ENCODE assay signal across 7 mouse cellular contexts in the genomic region with DNA sequence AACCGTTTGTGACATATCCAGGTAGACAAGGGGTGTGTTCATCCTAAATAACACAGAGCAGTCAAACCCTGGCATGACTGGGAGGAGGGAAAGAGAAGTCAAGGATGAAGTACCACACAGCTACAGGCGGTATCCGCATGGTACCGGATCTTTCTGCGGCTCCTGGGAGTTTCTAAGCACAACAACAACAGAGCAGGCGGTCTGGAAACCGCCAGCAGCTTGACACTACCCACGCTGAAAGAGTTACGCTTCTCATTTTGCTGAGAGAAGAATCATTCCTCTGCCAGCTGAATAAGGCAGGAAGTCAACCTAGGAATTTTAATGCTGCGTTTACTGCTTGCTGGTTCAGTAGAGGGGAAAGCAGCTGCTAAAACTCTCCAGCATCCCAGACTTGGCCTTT.
DNase-seq lines count a peak whose midpoint lies in the region; ATAC-seq and TF ChIP-seq lines count a peak whose summit lies in the region.

No protein-coding gene starts in this region.

- H3K9ac ChIP-seq in embryonic facial prominence, embryonic 11.5 days (replicated peaks; ENCODE audit: low read length) = no peak overlapping the region
- H3K9ac ChIP-seq in kidney, postnatal 0 days (ENCODE audit: low read depth, low read length) = no peak overlapping the region
- no peak overlapping the region for H3K9ac ChIP-seq in midbrain, embryonic 15.5 days

- peak; percentile 49 for DNase-seq in ZHBTc4 (ENCODE audit: low read depth, low spot score)
- peak; percentile 61 for DNase-seq in embryonic facial prominence, embryonic 11.5 days (ENCODE audit: low spot score)
- peak; percentile 88 for DNase-seq in kidney, postnatal 0 days (ENCODE audit: low spot score)
- no peak for DNase-seq in cerebellum, adult 11-12 months
- no peak for DNase-seq in urinary bladder, postnatal 25 days (ENCODE audit: low spot score)
- no peak for DNase-seq in thymus, postnatal 14 days

- H3K4me2 ChIP-seq in embryonic facial prominence, embryonic 11.5 days (ENCODE audit: low read depth, low read length) = no peak overlapping the region
- H3K4me2 ChIP-seq in kidney, postnatal 0 days (ENCODE audit: low read length) = no peak overlapping the region
- no peak overlapping the region for H3K4me2 ChIP-seq in midbrain, embryonic 15.5 days

- H3K4me3 ChIP-seq in embryonic facial prominence, embryonic 11.5 days (ENCODE audit: low read depth, low read length) = no peak overlapping the region
- H3K4me3 ChIP-seq in kidney, postnatal 0 days (replicated peaks; ENCODE audit: low read depth, low read length) = no peak overlapping the region
- H3K4me3 ChIP-seq in midbrain, embryonic 15.5 days = no peak overlapping the region

- ATAC-seq in embryonic facial prominence, embryonic 11.5 days (replicated peaks; ENCODE audit: insufficient number of reproducible peaks, low FRiP score, low TSS enrichment, low read depth) = no peak
- peak; percentile 86 for ATAC-seq in kidney, postnatal 0 days (replicated peaks; ENCODE audit: low FRiP score, low read depth)
- peak; percentile 71 for ATAC-seq in midbrain, embryonic 15.5 days (replicated peaks)

- H3K4me1 ChIP-seq in embryonic facial prominence, embryonic 11.5 days (ENCODE audit: control insufficient read depth, insufficient read depth, low read length) = no peaks in the 10 kb centered on the region
- peaks cover 7% of the 10 kb centered on the region for H3K4me1 ChIP-seq in kidney, postnatal 0 days (replicated peaks; ENCODE audit: insufficient read depth, low read length)
- H3K4me1 ChIP-seq in midbrain, embryonic 15.5 days = peaks cover 8% of the 10 kb centered on the region

- H3K9me3 ChIP-seq in embryonic facial prominence, embryonic 11.5 days (replicated peaks; ENCODE audit: control insufficient read depth, low read length) = no peaks in the 10 kb centered on the region
- no peaks in the 10 kb centered on the region for H3K9me3 ChIP-seq in kidney, postnatal 0 days (replicated peaks; ENCODE audit: low read length)
- H3K9me3 ChIP-seq in midbrain, embryonic 15.5 days = no peaks in the 10 kb centered on the region

- TF ChIP-seq CTCF in kidney, postnatal 0 days (IDR thresholded peaks at IDR 0.05; ENCODE audit: low read depth) = no peak

- no peaks in the 10 kb centered on the region for H3K36me3 ChIP-seq in embryonic facial prominence, embryonic 11.5 days (replicated peaks; ENCODE audit: control insufficient read depth, insufficient read depth, low read depth, low read length)
- no peaks in the 10 kb centered on the region for H3K36me3 ChIP-seq in kidney, postnatal 0 days (ENCODE audit: insufficient read depth, low read length)
- no peaks in the 10 kb centered on the region for H3K36me3 ChIP-seq in midbrain, embryonic 15.5 days (replicated peaks)

- no peak overlapping the region for H3K27ac ChIP-seq in embryonic facial prominence, embryonic 11.5 days (replicated peaks; ENCODE audit: low read depth, low read length)
- peak overlapping the region; percentile 50 for H3K27ac ChIP-seq in kidney, postnatal 0 days
- peak overlapping the region; percentile 67 for H3K27ac ChIP-seq in midbrain, embryonic 15.5 days

- no peaks in the 10 kb centered on the region for H3K27me3 ChIP-seq in embryonic facial prominence, embryonic 11.5 days (ENCODE audit: control insufficient read depth, insufficient read depth, low read length)
- H3K27me3 ChIP-seq in kidney, postnatal 0 days (ENCODE audit: insufficient read depth, low read length) = no peaks in the 10 kb centered on the region
- no peaks in the 10 kb centered on the region for H3K27me3 ChIP-seq in midbrain, embryonic 15.5 days (replicated peaks)

- 13% methylated on average over 10 of the region's 10 CpGs for WGBS in embryonic facial prominence, embryonic 11.5 days
- whole genome bisulfite sequencing in kidney, postnatal 0 days = 5% methylated on average over 10 of the region's 10 CpGs
- 13% methylated on average over 10 of the region's 10 CpGs for WGBS in midbrain, embryonic 15.5 days

Comparison
In these comparisons a context has a peak if more than half of its experiments do, and no peak if none do; other contexts are left out.
1. DNase-seq: peak in ZHBTc4 (single experiment), embryonic facial prominence, embryonic 11.5 days (single experiment) and kidney, postnatal 0 days (single experiment); none in cerebellum, adult 11-12 months (single experiment), urinary bladder, postnatal 25 days (single experiment) and thymus, postnatal 14 days (single experiment).